Mouse (Mus musculus) urinary bladder, postnatal 25 days (tissue): ENCODE results near the gene Sart1.
"Not testable (repeated sequence)": the region's sequence is repeated elsewhere in the genome, so short reads cannot be mapped to it uniquely, and the experiment has no call there.

Source experiments
- DNase-seq: peaks from one replicate; pipeline ENCODE4 v3.0.0; 2022; ENCODE audit warnings: low spot score

Gene Sart1

GRCm38 (mm10) chr19:5414534-5414957 lies 26.0 kb upstream of the Sart1 start:
- DNase-seq: no peak

- no peak for DNase-seq
Observed at GRCm38 (mm10) chr19:5413840-5414239, 25.3 kb upstream of the Sart1 start.

GRCm38 (mm10) chr19:5411961-5412360 lies 23.5 kb upstream of the Sart1 start:
- DNase-seq: no peak

GRCm38 (mm10) chr19:5410641-5411040 lies 22.1 kb upstream of the Sart1 start:
- no peak for DNase-seq

GRCm38 (mm10) chr19:5409068-5409467 lies 20.6 kb upstream of the Sart1 start:
- no peak for DNase-seq

GRCm38 (mm10) chr19:5408057-5409001 lies 19.8 kb upstream of the Sart1 start:
- DNase-seq: no peak

- DNase-seq: no peak
Observed at GRCm38 (mm10) chr19:5407133-5407532, 18.6 kb upstream of the Sart1 start.

- not testable (repeated sequence) for DNase-seq
Observed at GRCm38 (mm10) chr19:5406531-5407126, 18.1 kb upstream of the Sart1 start.

GRCm38 (mm10) chr19:5405924-5406323 lies 17.4 kb upstream of the Sart1 start:
- no peak for DNase-seq

GRCm38 (mm10) chr19:5402293-5402692 lies 13.8 kb upstream of the Sart1 start, which contains the start of gene Tsga10ip:
Gene Tsga10ip (minus strand): TSS chr19:5402526.
- no peak for DNase-seq

- DNase-seq: not testable (repeated sequence)
Observed at GRCm38 (mm10) chr19:5401073-5401472, 12.6 kb upstream of the Sart1 start.

GRCm38 (mm10) chr19:5395371-5395770 lies 6.9 kb upstream of the Sart1 start:
- DNase-seq: no peak

- DNase-seq: no peak
Observed at GRCm38 (mm10) chr19:5394168-5394567, 5.7 kb upstream of the Sart1 start.

- DNase-seq: peak; percentile 45
Observed at GRCm38 (mm10) chr19:5392892-5393291, 4.4 kb upstream of the Sart1 start.

GRCm38 (mm10) chr19:5390416-5390815 lies 1.9 kb upstream of the Sart1 start:
- no peak for DNase-seq

GRCm38 (mm10) chr19:5389647-5390046 lies 1.1 kb upstream of the Sart1 start:
- peak; percentile 46 for DNase-seq

- DNase-seq: no peak
Observed at GRCm38 (mm10) chr19:5388011-5388441, 477 bp downstream of the Sart1 start.

GRCm38 (mm10) chr19:5384715-5385114 lies 3.8 kb downstream of the Sart1 start:
- DNase-seq: no peak

- DNase-seq: no peak
Observed at GRCm38 (mm10) chr19:5383326-5383725, 5.2 kb downstream of the Sart1 start.

- no peak for DNase-seq
Observed at GRCm38 (mm10) chr19:5377446-5377845, 11.1 kb downstream of the Sart1 start.

GRCm38 (mm10) chr19:5374748-5375147 lies 13.8 kb downstream of the Sart1 start:
- DNase-seq: no peak

GRCm38 (mm10) chr19:5374177-5374576 lies 14.3 kb downstream of the Sart1 start:
- no peak for DNase-seq

GRCm38 (mm10) chr19:5372724-5373123 lies 15.8 kb downstream of the Sart1 start:
- DNase-seq: no peak
